Mouse (Mus musculus) MEL (cell line): ENCODE data around the gene Gm49395. TPM values are rescaled to one million over a fixed set of nuclear protein-coding genes. Genes with fewer than 3 reads are reported as not detected.

ENCODE experiments used
- DNase-seq: peaks from one replicate; pipeline ENCODE4 v3.0.0; 2011; ENCODE audit warnings: low read depth, low spot score
- H3K27ac ChIP-seq: 2 replicates; pipeline ENCODE4 v1.5.1; 2012; ENCODE audit warnings: low read depth, mild to moderate bottlenecking, control low read depth, low read length, moderate library complexity; ENCODE audit not compliant: control insufficient read depth
- H3K27me3 ChIP-seq, 2 experiments: fragments of 150-350 bp in 1 of 2; sonication (generic) in 1 of 2; 2 replicates each; pipeline ENCODE4 v1.6.1; 2012; ENCODE audit warnings: low read length in 2 of 2, mild to moderate bottlenecking in 2 of 2, improper control_type of control experiment in 1 of 2, moderate library complexity in 1 of 2; ENCODE audit not compliant: insufficient read depth in 2 of 2, control insufficient read depth in 1 of 2
- H3K36me3 ChIP-seq, 2 experiments: 2 replicates each; pipeline ENCODE4 v1.6.1; 2012 to 2014; ENCODE audit warnings: low read length in 2 of 2, improper control_type of control experiment in 1 of 2, inconsistent platforms in 1 of 2, mild to moderate bottlenecking in 1 of 2; ENCODE audit not compliant: insufficient read depth in 2 of 2, control insufficient read depth in 1 of 2
- H3K4me1 ChIP-seq, 2 experiments: fragments of 150-350 bp in 1 of 2; sonication (generic) in 1 of 2; 2 replicates each; pipeline ENCODE4 v1.6.1; 2012; ENCODE audit warnings: low read length in 2 of 2, improper control_type of control experiment in 1 of 2, mild to moderate bottlenecking in 1 of 2; ENCODE audit not compliant: insufficient read depth in 2 of 2, control insufficient read depth in 1 of 2
- H3K4me3 ChIP-seq, 2 experiments: fragments of 150-350 bp in 1 of 2; sonication (generic) in 1 of 2; 2 replicates each; pipeline ENCODE4 v1.5.1; 2012; ENCODE audit warnings: low read depth in 2 of 2, low read length in 2 of 2, mild to moderate bottlenecking in 2 of 2, moderate library complexity in 2 of 2, control low read depth in 1 of 2, improper control_type of control experiment in 1 of 2; ENCODE audit not compliant: control insufficient read depth in 1 of 2, insufficient read depth in 1 of 2
- H3K79me2 ChIP-seq: 2 replicates; pipeline ENCODE4 v1.6.1; 2012; ENCODE audit warnings: mild to moderate bottlenecking, low read length, moderate library complexity; ENCODE audit not compliant: control insufficient read depth, poor library complexity, insufficient read depth
- H3K9ac ChIP-seq: 2 replicates; pipeline ENCODE4 v1.6.1; 2012; ENCODE audit warnings: low read depth, mild to moderate bottlenecking, control low read depth, low read length, moderate library complexity; ENCODE audit not compliant: control insufficient read depth, poor library complexity, severe bottlenecking
- H3K9me3 ChIP-seq: fragments of 150-350 bp; sonication (generic); replicated peaks from 2 replicates; pipeline ENCODE4 v1.6.1; 2012; ENCODE audit warnings: mild to moderate bottlenecking, low read length, improper control_type of control experiment, moderate library complexity; ENCODE audit not compliant: insufficient read depth
- CHD1 ChIP-seq: IDR thresholded peaks from 2 replicates; pipeline ENCODE4 v1.6.1; 2012; ENCODE audit warnings: low read depth, mild to moderate bottlenecking, inconsistent platforms, low read length, improper control_type of control experiment
- CTCF ChIP-seq, 3 experiments: IDR thresholded peaks in 2 of 3; conservative IDR thresholded peaks in 1 of 3; 2 replicates each; pipeline ENCODE4 v1.5.1; 2011 to 2012; ENCODE audit warnings: low read length in 3 of 3, low read depth in 2 of 3, mild to moderate bottlenecking in 2 of 3, improper control_type of control experiment in 1 of 3, inconsistent platforms in 1 of 3, mixed read lengths in 1 of 3, moderate library complexity in 1 of 3; ENCODE audit not compliant: control insufficient read depth in 1 of 3, insufficient read depth in 1 of 3, poor library complexity in 1 of 3, severe bottlenecking in 1 of 3
- E2F4 ChIP-seq: IDR thresholded peaks from 2 replicates; pipeline ENCODE4 v1.6.1; 2011; ENCODE audit warnings: low read depth, low read length, improper control_type of control experiment, borderline replicate concordance
- ETS1 ChIP-seq: IDR thresholded peaks from 2 replicates; pipeline ENCODE4 v1.6.1; 2012; ENCODE audit warnings: low read depth, mild to moderate bottlenecking, inconsistent platforms, low read length, improper control_type of control experiment, moderate library complexity
- GABPA ChIP-seq: IDR thresholded peaks from 2 replicates; pipeline ENCODE4 v1.6.1; 2012; ENCODE audit warnings: low read depth, mild to moderate bottlenecking, inconsistent platforms, low read length, improper control_type of control experiment, moderate library complexity
- GATA1 ChIP-seq: IDR thresholded peaks from 2 replicates; pipeline ENCODE4 v1.6.1; 2011; ENCODE audit warnings: low read depth, low read length, improper control_type of control experiment
- HCFC1 ChIP-seq: IDR thresholded peaks from 2 replicates; pipeline ENCODE4 v1.6.1; 2012; ENCODE audit warnings: low read depth, mild to moderate bottlenecking, inconsistent platforms, low read length, improper control_type of control experiment, moderate library complexity
- JUND ChIP-seq: IDR thresholded peaks from 2 replicates; pipeline ENCODE4 v1.6.1; 2011; ENCODE audit warnings: low read depth, mild to moderate bottlenecking, improper control_type of control experiment, low read length
- KAT2A ChIP-seq: conservative IDR thresholded peaks from 2 replicates; pipeline ENCODE4 v1.6.1; 2012; ENCODE audit warnings: low read depth, low read length, improper control_type of control experiment, inconsistent platforms
- MAZ ChIP-seq: IDR thresholded peaks from 2 replicates; pipeline ENCODE4 v1.6.1; 2012; ENCODE audit warnings: low read depth, mild to moderate bottlenecking, inconsistent platforms, low read length, improper control_type of control experiment
- MEF2A ChIP-seq: IDR thresholded peaks from 2 replicates; pipeline ENCODE4 v1.6.1; 2014; ENCODE audit warnings: low read depth, mild to moderate bottlenecking, inconsistent platforms, low read length, improper control_type of control experiment; ENCODE audit not compliant: poor library complexity, insufficient replicate concordance, severe bottlenecking; ENCODE audit errors: extremely low read depth
- MXI1 ChIP-seq: IDR thresholded peaks from 2 replicates; pipeline ENCODE4 v1.6.1; 2011; ENCODE audit warnings: mild to moderate bottlenecking, low read depth, low read length, improper control_type of control experiment
- MYC ChIP-seq: IDR thresholded peaks from 2 replicates; pipeline ENCODE4 v1.6.1; 2011; ENCODE audit warnings: low read depth, mild to moderate bottlenecking, low read length, improper control_type of control experiment, moderate library complexity
- NELFE ChIP-seq: IDR thresholded peaks from 2 replicates; pipeline ENCODE4 v1.6.1; 2011; ENCODE audit warnings: low read depth, low read length, improper control_type of control experiment
- NRF1 ChIP-seq: IDR thresholded peaks from 2 replicates; pipeline ENCODE4 v1.6.1; 2014; ENCODE audit warnings: low read depth, mild to moderate bottlenecking, inconsistent platforms, low read length, improper control_type of control experiment, moderate library complexity; ENCODE audit not compliant: poor library complexity, insufficient read depth, severe bottlenecking
- POLR2A ChIP-seq, 2 experiments: IDR thresholded peaks; 2 replicates each; pipeline ENCODE4 v1.6.1; 2011 to 2012; ENCODE audit warnings: low read length in 2 of 2, mild to moderate bottlenecking in 2 of 2, control low read depth in 1 of 2, improper control_type of control experiment in 1 of 2, low read depth in 1 of 2, moderate library complexity in 1 of 2; ENCODE audit not compliant: control insufficient read depth in 1 of 2, insufficient read depth in 1 of 2, poor library complexity in 1 of 2
- POLR2AphosphoS2 ChIP-seq: IDR thresholded peaks from 2 replicates; pipeline ENCODE4 v1.6.1; 2011; ENCODE audit warnings: low read length, improper control_type of control experiment
- POLR2AphosphoS5 ChIP-seq: IDR thresholded peaks from 2 replicates; pipeline ENCODE4 v1.6.1; 2012; ENCODE audit warnings: low read depth, borderline replicate concordance, mild to moderate bottlenecking, inconsistent platforms, low read length, moderate library complexity, mixed read lengths
- RAD21 ChIP-seq: IDR thresholded peaks from 2 replicates; pipeline ENCODE4 v1.6.1; 2011; ENCODE audit warnings: mild to moderate bottlenecking, low read depth, low read length, improper control_type of control experiment
- RCOR1 ChIP-seq: IDR thresholded peaks from 2 replicates; pipeline ENCODE4 v1.6.1; 2012; ENCODE audit warnings: low read depth, mild to moderate bottlenecking, inconsistent platforms, low read length, improper control_type of control experiment
- SIN3A ChIP-seq: IDR thresholded peaks from 2 replicates; pipeline ENCODE4 v1.6.1; 2012; ENCODE audit warnings: low read length, improper control_type of control experiment, inconsistent platforms
- SMC3 ChIP-seq: IDR thresholded peaks from 2 replicates; pipeline ENCODE4 v1.6.1; 2011; ENCODE audit warnings: low read depth, low read length, improper control_type of control experiment
- TAL1 ChIP-seq: IDR thresholded peaks from 2 replicates; pipeline ENCODE4 v1.6.1; 2012; ENCODE audit warnings: mild to moderate bottlenecking, inconsistent platforms, low read length, moderate library complexity, mixed read lengths
- TBP ChIP-seq: IDR thresholded peaks from 2 replicates; pipeline ENCODE4 v1.8.0; 2011; ENCODE audit warnings: low read depth, low read length, improper control_type of control experiment
- TCF12 ChIP-seq: IDR thresholded peaks from 2 replicates; pipeline ENCODE4 v1.6.1; 2014; ENCODE audit warnings: low read depth, mild to moderate bottlenecking, inconsistent platforms, low read length, improper control_type of control experiment, moderate library complexity
- USF1 ChIP-seq: IDR thresholded peaks from 2 replicates; pipeline ENCODE4 v1.6.1; 2014; ENCODE audit warnings: low read depth, mild to moderate bottlenecking, inconsistent platforms, low read length, improper control_type of control experiment, moderate library complexity
- USF2 ChIP-seq, 2 experiments: IDR thresholded peaks; 2 replicates each; pipeline ENCODE4 v1.6.1; 2011 to 2012; ENCODE audit warnings: improper control_type of control experiment in 2 of 2, low read length in 2 of 2, borderline replicate concordance in 1 of 2, inconsistent platforms in 1 of 2, low read depth in 1 of 2, mild to moderate bottlenecking in 1 of 2; ENCODE audit not compliant: insufficient read depth in 1 of 2
- ZC3H11A ChIP-seq: IDR thresholded peaks from 2 replicates; pipeline ENCODE4 v1.6.1; 2012; ENCODE audit warnings: low read depth, mild to moderate bottlenecking, inconsistent platforms, low read length, improper control_type of control experiment
- ZMIZ1 ChIP-seq: IDR thresholded peaks from 2 replicates; pipeline ENCODE4 v1.6.1; 2012; ENCODE audit warnings: low read depth, mild to moderate bottlenecking, inconsistent platforms, low read length, improper control_type of control experiment, moderate library complexity
- ZNF384 ChIP-seq: IDR thresholded peaks from 2 replicates; pipeline ENCODE4 v1.6.1; 2012; ENCODE audit warnings: low read depth, mild to moderate bottlenecking, inconsistent platforms, low read length, improper control_type of control experiment
- polyA plus RNA-seq, 2 experiments: library from polyadenylated mRNA; stranded (reverse) in 1 of 2; unstranded in 1 of 2; fragments of >175 nt in 1 of 2; fragments of >200 nt in 1 of 2; gene quantifications; 2 replicates each; pipeline versions ENCODE4 v1.2.1 to v1.2.4; 2012; ENCODE audit warnings: low replicate concordance in 2 of 2, low read depth in 1 of 2; ENCODE audit not compliant: insufficient read length in 2 of 2, insufficient read depth in 1 of 2, missing spikeins in 1 of 2
- total RNA-seq: library from RNA; depleted of rRNA; stranded (reverse); fragments of 300-350 nt; gene quantifications from 2 replicates; pipeline ENCODE4 v1.2.3, GENCODE M21; 2012

Gene Gm49395
- total and polyA plus RNA-seq, 3 experiments: 0.31 TPM; not detected in 2

- H3K4me3 ChIP-seq: no peak overlapping the region
- no peaks in the 10 kb centered on the region; a peak in 1 of 4 replicates for H3K27me3 ChIP-seq
- H3K4me1 ChIP-seq: no peaks in the 10 kb centered on the region
- H3K9me3 ChIP-seq: no peaks in the 10 kb centered on the region
- TF ChIP-seq E2F4 (no peak), GATA1 (no peak), TCF12 (no peak), ZMIZ1 (no peak), KAT2A (no peak), JUND (no peak), TBP (no peak), ZNF384 (no peak), MYC (no peak), SIN3A (no peak), RAD21 (no peak), HCFC1 (no peak), CTCF (IDR thresholded peaks at IDR 0.05 in 2 of 3, conservative IDR thresholded peaks at IDR 0.05 in 1 of 3; ENCODE audit: control insufficient read depth in 1 of 3, insufficient read depth in 1 of 3, low read depth in 2 of 3, low read length in 3 of 3, poor library complexity in 1 of 3, severe bottlenecking in 1 of 3) (no peak), CHD1 (no peak), POLR2AphosphoS5 (no peak), SMC3 (no peak)
- no peak overlapping the region for H3K9ac ChIP-seq
- no peaks in the 10 kb centered on the region for H3K36me3 ChIP-seq
- no peak for DNase-seq
- H3K79me2 ChIP-seq: no peaks in the 10 kb centered on the region
- H3K27ac ChIP-seq: no peak overlapping the region
Observed at GRCm38 (mm10) chr13:115126534-115126933, 24.8 kb upstream of the Gm49395 start.

- Histone ChIP-seq H3K4me1 (no peaks in the 10 kb centered on the region), H3K36me3 (no peaks in the 10 kb centered on the region), H3K27me3 (no peaks in the 10 kb centered on the region), H3K9me3 (no peaks in the 10 kb centered on the region), H3K9ac (no peak overlapping the region), H3K4me3 (no peak overlapping the region), H3K27ac (no peak overlapping the region), H3K79me2 (no peaks in the 10 kb centered on the region)
- no peak for DNase-seq
- TF ChIP-seq GABPA: no peak
- no peak for TF ChIP-seq HCFC1
- TF ChIP-seq NRF1: no peak
- no peak for TF ChIP-seq SMC3
- TF ChIP-seq TAL1: no peak
- no peak for TF ChIP-seq MXI1
- TF ChIP-seq POLR2AphosphoS2: no peak
- no peak for TF ChIP-seq CHD1
- no peak for TF ChIP-seq ETS1
- TF ChIP-seq RCOR1: no peak
- no peak for TF ChIP-seq TCF12
- no peak for TF ChIP-seq POLR2A (IDR thresholded peaks at IDR 0.05; ENCODE audit: control insufficient read depth in 1 of 2, insufficient read depth in 1 of 2, low read depth in 1 of 2, low read length in 2 of 2, poor library complexity in 1 of 2)
- TF ChIP-seq ZC3H11A: no peak
- no peak for TF ChIP-seq NELFE
- TF ChIP-seq ZMIZ1: no peak
- TF ChIP-seq MAZ: no peak
- no peak for TF ChIP-seq MEF2A
- TF ChIP-seq USF2 (IDR thresholded peaks at IDR 0.05; ENCODE audit: borderline replicate concordance in 1 of 2, insufficient read depth in 1 of 2, low read depth in 1 of 2, low read length in 2 of 2): no peak
- no peak for TF ChIP-seq USF1
- TF ChIP-seq E2F4: no peak
Observed at GRCm38 (mm10) chr13:115125130-115125529, 23.4 kb upstream of the Gm49395 start.
